Mouse (Mus musculus) lung, embryonic 15.5 days (tissue): ENCODE measurements around the gene Mertk. TPM values are rescaled to one million over a fixed set of nuclear protein-coding genes. Genes with fewer than 3 reads are reported as not detected.
"Not testable (repeated sequence)": the region's sequence is repeated elsewhere in the genome, so short reads cannot be mapped to it uniquely, and the experiment has no call there.

Source experiments
- ATAC-seq: fragments of 200-750 bp; cut with Nextera tagmentation; 2 replicates; pipeline ENCODE4 v1.8.0; 2017; ENCODE audit warnings: moderate number of reproducible peaks, borderline replicate concordance; ENCODE audit not compliant: low FRiP score, low TSS enrichment; ENCODE audit errors: extremely low read depth
- H3K27ac ChIP-seq: fragments of 300-500 bp; sonication (generic); 2 replicates; pipeline ENCODE4 v1.5.1; 2015; ENCODE audit warnings: moderate library complexity, mild to moderate bottlenecking, inconsistent platforms
- H3K27me3 ChIP-seq: fragments of 300-500 bp; sonication (generic); 2 replicates; pipeline ENCODE4 v1.6.1; 2015; ENCODE audit warnings: inconsistent platforms
- H3K36me3 ChIP-seq: fragments of 300-500 bp; sonication (generic); 2 replicates; pipeline ENCODE4 v1.6.1; 2015; ENCODE audit warnings: inconsistent platforms
- H3K4me1 ChIP-seq: fragments of 300-500 bp; sonication (generic); 2 replicates; pipeline ENCODE4 v1.6.1; 2015; ENCODE audit warnings: inconsistent platforms
- H3K4me2 ChIP-seq: fragments of 300-500 bp; sonication (generic); 2 replicates; pipeline ENCODE4 v1.6.1; 2015; ENCODE audit warnings: inconsistent platforms, mild to moderate bottlenecking, moderate library complexity
- H3K4me3 ChIP-seq: fragments of 300-500 bp; sonication (generic); 2 replicates; pipeline ENCODE4 v1.5.1; 2015; ENCODE audit warnings: mild to moderate bottlenecking, inconsistent platforms
- H3K9ac ChIP-seq: fragments of 300-500 bp; sonication (generic); 2 replicates; pipeline ENCODE4 v1.6.1; 2015; ENCODE audit warnings: inconsistent platforms
- H3K9me3 ChIP-seq: fragments of 300-500 bp; sonication (generic); 2 replicates; pipeline ENCODE4 v1.6.1; 2016; ENCODE audit warnings: inconsistent platforms
- WGBS: fragments of 180-500 bp; shearing (Covaris S2); methylation state at CpG from one replicate; pipeline ENCODE4 v1.1.7; 2015; 5-methylcytosine and 5-hydroxymethylcytosine counted together
- polyA plus RNA-seq: library from polyadenylated mRNA; unstranded; fragments of >200 nt; fragmentation: Nextera tagmentation; extraction: Ambion mirVana; gene quantifications from 2 replicates; pipeline ENCODE4 v1.2.1, GENCODE M21; 2015

Mertk gene
- polyA plus RNA-seq: 4.1 and 5.6 TPM in 2 replicates

GRCm38 (mm10) chr2:128698693-128699181 is at the start of gene Mertk:
Gene Mertk, plus strand, starts transcription at chr2:128698956.
- H3K4me1 ChIP-seq: peaks cover 11% of the 10 kb centered on the region
- H3K27ac ChIP-seq: peak within 1 kb of the TSS; percentile 91
- H3K36me3 ChIP-seq: no peaks in the 10 kb centered on the region
- H3K4me3 ChIP-seq: peak within 1 kb of the TSS; percentile 68
- peak; percentile 96 for ATAC-seq
- H3K4me2 ChIP-seq: peak within 1 kb of the TSS; percentile 91
- no peaks in the 10 kb centered on the region for H3K27me3 ChIP-seq
- peak within 1 kb of the TSS; percentile 72 for H3K9ac ChIP-seq
- no peaks in the 10 kb centered on the region for H3K9me3 ChIP-seq
- WGBS: under 1% methylated on average over 30 of the region's 30 CpGs

DNA sequence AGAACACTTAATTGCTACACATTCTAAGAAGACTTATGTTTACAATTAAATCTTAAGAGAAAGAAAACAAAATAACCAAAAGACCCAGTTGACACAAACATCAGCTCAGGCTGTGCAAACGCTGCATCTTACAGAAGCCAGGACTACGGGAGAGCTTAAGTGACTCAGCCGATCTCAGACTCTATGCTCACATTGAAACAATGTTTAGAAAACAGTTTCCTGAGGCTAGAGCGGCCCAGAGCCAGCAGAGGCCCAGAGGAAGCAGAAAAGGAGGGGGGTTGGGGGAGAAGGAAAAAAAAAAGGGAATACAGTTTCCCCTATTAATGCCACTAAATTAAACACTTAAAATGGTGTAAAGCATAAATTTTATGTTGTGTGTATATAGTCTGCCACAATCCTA is 18.1 kb upstream of the Mertk start:
- no peaks in the 10 kb centered on the region for H3K9me3 ChIP-seq
- no peak overlapping the region for H3K9ac ChIP-seq
- H3K36me3 ChIP-seq: peaks cover 55% of the 10 kb centered on the region
- 0 out of 2 replicates have a peak overlapping the region, but pooled peaks have one; percentile 29 for H3K27ac ChIP-seq
- H3K4me3 ChIP-seq: no peak overlapping the region
- WGBS: 44% methylated on average over 4 of the region's 4 CpGs
- H3K4me1 ChIP-seq: 0 out of 2 replicates have a peak, but pooled peaks cover 3% of the 10 kb centered on the region
- no peaks in the 10 kb centered on the region for H3K27me3 ChIP-seq
- peak; percentile 67; the same call in 1 of the 2 replicates for ATAC-seq
- no peak overlapping the region for H3K4me2 ChIP-seq

DNA sequence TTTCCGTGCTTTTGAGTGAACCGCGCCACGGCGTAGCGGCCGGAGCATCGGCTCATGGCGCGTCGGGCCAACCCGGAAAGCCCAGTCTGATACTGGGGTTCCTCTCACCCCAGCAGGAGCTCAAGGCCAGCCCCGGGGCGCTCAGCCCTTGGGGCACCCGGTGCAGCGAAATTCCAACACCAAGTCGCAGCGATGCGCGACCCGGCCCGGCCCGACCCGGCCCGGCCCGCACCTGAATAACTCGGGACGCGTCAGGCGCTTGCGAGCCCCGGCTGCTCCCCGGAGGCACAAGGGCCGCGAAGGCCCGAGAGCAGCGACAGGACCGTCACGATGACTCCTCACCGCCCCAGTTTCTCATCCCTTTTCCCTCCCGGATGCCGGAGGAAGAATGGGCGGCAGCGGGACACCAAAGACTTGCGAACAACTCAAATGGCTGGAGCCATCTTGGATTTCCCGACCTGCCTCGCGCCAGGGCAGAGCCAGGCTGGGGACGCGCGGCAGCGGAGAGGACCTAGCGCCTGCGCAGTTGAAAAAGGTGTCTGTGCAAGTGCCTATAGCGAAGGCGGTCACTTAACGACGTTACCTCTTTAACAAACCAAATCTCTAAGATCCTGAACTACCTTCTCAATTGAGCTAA is 11.7 kb upstream of the Mertk start, which contains the start of gene Anapc1:
Gene Anapc1 (minus strand): TSS at position 471 of the 637 bp plus-strand sequence.
- Histone ChIP-seq H3K27me3 (no peaks in the 10 kb centered on the region), H3K4me2 (peak within 1 kb of the TSS; percentile 67), H3K9me3 (no peaks in the 10 kb centered on the region), H3K4me3 (peak within 1 kb of the TSS; percentile 96), H3K4me1 (peaks cover 11% of the 10 kb centered on the region), H3K27ac (peak within 1 kb of the TSS; percentile 92), H3K9ac (peak within 1 kb of the TSS; percentile 99), H3K36me3 (peaks cover 13% of the 10 kb centered on the region)
- peak; percentile 97 for ATAC-seq
- WGBS: under 1% methylated on average over 58 of the region's 58 CpGs

- Histone ChIP-seq H3K36me3 (peaks cover 10% of the 10 kb centered on the region), H3K9me3 (no peaks in the 10 kb centered on the region), H3K9ac (peak overlapping the region; percentile 99), H3K4me2 (peak overlapping the region; percentile 67), H3K27me3 (no peaks in the 10 kb centered on the region), H3K4me3 (peak overlapping the region; percentile 96), H3K27ac (peak overlapping the region; percentile 92), H3K4me1 (peaks cover 11% of the 10 kb centered on the region)
- 46% methylated on average over 10 of the region's 10 CpGs for WGBS
- ATAC-seq: peak; percentile 78
Measured at GRCm38 (mm10) chr2:128687558-128688120, 11.1 kb upstream of the Mertk start.

DNA sequence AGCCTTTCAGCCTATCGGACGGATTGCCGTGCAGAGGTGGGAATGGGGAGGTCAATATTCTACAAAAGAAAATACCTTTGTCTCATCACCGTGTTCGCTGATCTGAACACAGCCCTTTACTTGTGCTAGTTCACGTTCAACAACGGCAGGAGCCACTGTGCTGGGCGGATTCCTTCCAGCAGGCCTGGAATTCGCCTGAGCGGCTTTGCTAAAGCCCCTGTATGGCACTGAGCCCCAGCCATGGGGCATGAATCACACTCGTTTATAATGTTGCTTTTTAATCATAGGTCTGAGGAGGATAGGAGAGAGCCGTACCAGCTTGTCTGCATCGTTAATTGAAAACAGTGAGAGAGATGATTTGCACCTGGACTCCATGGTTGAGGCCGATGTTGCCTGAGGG is 6.4 kb upstream of the Mertk start:
- H3K27ac ChIP-seq: no peak overlapping the region
- WGBS: 63% methylated on average over 14 of the region's 14 CpGs
- H3K9ac ChIP-seq: no peak overlapping the region
- H3K9me3 ChIP-seq: no peaks in the 10 kb centered on the region
- no peak overlapping the region for H3K4me2 ChIP-seq
- no peak for ATAC-seq
- H3K36me3 ChIP-seq: no peaks in the 10 kb centered on the region
- no peak overlapping the region for H3K4me3 ChIP-seq
- H3K27me3 ChIP-seq: no peaks in the 10 kb centered on the region
- H3K4me1 ChIP-seq: peaks cover under 1% of the 10 kb centered on the region

DNA sequence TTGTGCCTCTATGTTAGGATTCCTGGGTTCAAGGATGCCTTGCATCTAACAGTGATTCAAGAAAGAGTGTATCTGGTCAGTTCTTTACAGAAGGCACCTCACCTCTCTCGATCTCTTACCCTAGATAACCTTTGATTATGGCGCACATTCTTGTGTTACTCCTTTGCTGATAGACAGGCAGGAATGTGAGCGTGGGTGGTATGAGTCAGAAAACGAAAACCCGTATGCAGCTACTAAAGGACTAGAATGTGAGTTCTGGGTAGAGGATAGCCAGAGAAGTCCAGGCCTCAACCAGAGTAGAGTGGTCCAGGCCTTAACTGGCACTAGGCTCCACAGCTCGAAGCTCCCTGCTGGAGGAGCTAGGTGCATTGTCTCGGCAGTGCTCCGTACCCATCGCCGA is 6.0 kb upstream of the Mertk start:
- H3K4me1 ChIP-seq: peaks cover 5% of the 10 kb centered on the region
- 74% methylated on average over 10 of the region's 10 CpGs for WGBS
- no peaks in the 10 kb centered on the region for H3K27me3 ChIP-seq
- ATAC-seq: no peak
- H3K27ac ChIP-seq: no peak overlapping the region
- no peaks in the 10 kb centered on the region for H3K9me3 ChIP-seq
- no peak overlapping the region for H3K9ac ChIP-seq
- H3K36me3 ChIP-seq: no peaks in the 10 kb centered on the region
- H3K4me3 ChIP-seq: no peak overlapping the region
- H3K4me2 ChIP-seq: no peak overlapping the region

GRCm38 (mm10) chr2:128693236-128693635 is 5.5 kb upstream of the Mertk start:
- H3K4me3 ChIP-seq: no peak overlapping the region
- H3K27me3 ChIP-seq: no peaks in the 10 kb centered on the region
- peaks cover 7% of the 10 kb centered on the region for H3K4me1 ChIP-seq
- no peaks in the 10 kb centered on the region for H3K9me3 ChIP-seq
- no peak for ATAC-seq
- no peak overlapping the region for H3K9ac ChIP-seq
- no peaks in the 10 kb centered on the region for H3K36me3 ChIP-seq
- 54% methylated on average over 4 of the region's 4 CpGs for WGBS
- H3K27ac ChIP-seq: no peak overlapping the region
- no peak overlapping the region for H3K4me2 ChIP-seq

GRCm38 (mm10) chr2:128693828-128694227 is 4.9 kb upstream of the Mertk start:
- H3K4me2 ChIP-seq, ATAC-seq, H3K27me3 ChIP-seq, H3K9ac ChIP-seq, H3K4me3 ChIP-seq, H3K36me3 ChIP-seq, H3K9me3 ChIP-seq, H3K4me1 ChIP-seq, H3K27ac ChIP-seq: not testable (repeated sequence)
- WGBS: 81% methylated on average over 3 of the region's 3 CpGs

DNA sequence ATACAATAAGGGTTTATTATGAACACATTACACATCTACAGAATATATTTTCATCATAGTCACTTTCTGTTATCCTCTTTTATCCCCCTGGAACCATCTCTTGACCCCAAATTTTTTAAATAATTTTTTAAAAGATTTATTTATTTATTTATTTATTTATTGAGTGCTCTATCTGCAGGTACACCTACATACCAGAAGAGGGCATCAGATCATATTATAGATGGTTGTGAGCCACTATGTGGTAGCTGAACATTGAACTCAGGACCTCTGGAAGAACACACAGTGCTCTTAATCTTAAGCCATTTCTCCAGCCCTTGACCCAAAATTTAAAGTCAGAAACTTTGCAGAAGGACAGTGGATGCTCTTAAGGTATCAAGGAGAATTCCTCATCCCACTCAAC is 4.2 kb upstream of the Mertk start:
- no peak overlapping the region for H3K4me2 ChIP-seq
- H3K27ac ChIP-seq: no peak overlapping the region
- H3K27me3 ChIP-seq: no peaks in the 10 kb centered on the region
- peaks cover 10% of the 10 kb centered on the region for H3K4me1 ChIP-seq
- H3K9me3 ChIP-seq: no peaks in the 10 kb centered on the region
- H3K36me3 ChIP-seq: no peaks in the 10 kb centered on the region
- H3K9ac ChIP-seq: no peak overlapping the region
- ATAC-seq: no peak
- H3K4me3 ChIP-seq: no peak overlapping the region

GRCm38 (mm10) chr2:128696426-128696825 is 2.3 kb upstream of the Mertk start:
- Histone ChIP-seq H3K36me3 (no peaks in the 10 kb centered on the region), H3K4me1 (peaks cover 11% of the 10 kb centered on the region), H3K9me3 (no peaks in the 10 kb centered on the region), H3K27me3 (no peaks in the 10 kb centered on the region), H3K9ac (no peak overlapping the region), H3K27ac (no peak overlapping the region), H3K4me3 (no peak overlapping the region), H3K4me2 (no peak overlapping the region)
- no peak for ATAC-seq
- 57% methylated on average over 3 of the region's 3 CpGs for WGBS

DNA sequence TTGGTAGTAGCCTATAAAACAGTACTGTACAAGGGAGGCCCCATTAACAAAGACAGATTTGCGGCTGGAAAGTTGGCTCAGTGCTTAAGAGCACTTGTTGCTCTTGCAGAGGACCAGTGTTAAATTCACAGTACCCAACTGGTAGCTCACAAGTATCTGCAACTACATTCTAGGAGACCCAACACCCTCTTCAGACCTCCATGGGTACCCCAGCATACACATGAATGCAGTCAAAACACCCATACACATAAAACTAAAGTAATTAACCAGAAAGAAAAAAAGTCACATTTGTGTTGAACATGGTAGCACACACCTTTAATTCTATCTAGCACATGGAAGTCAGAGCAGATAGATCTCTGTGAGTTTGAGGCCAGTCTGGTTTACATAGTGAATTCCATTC is 1.7 kb upstream of the Mertk start:
- no peak for ATAC-seq
- Histone ChIP-seq H3K27ac (no peak overlapping the region), H3K9ac (no peak overlapping the region), H3K9me3 (no peaks in the 10 kb centered on the region), H3K4me3 (no peak overlapping the region), H3K4me2 (no peak overlapping the region), H3K27me3 (no peaks in the 10 kb centered on the region), H3K36me3 (no peaks in the 10 kb centered on the region), H3K4me1 (peaks cover 11% of the 10 kb centered on the region)
- WGBS: 78% methylated on average over 1 of the region's 1 CpGs

- WGBS: 52% methylated on average over 5 of the region's 5 CpGs
- Histone ChIP-seq H3K4me1 (peaks cover 11% of the 10 kb centered on the region), H3K4me2 (peak overlapping the region; percentile 91), H3K36me3 (no peaks in the 10 kb centered on the region), H3K9ac (0 out of 2 replicates have a peak overlapping the region, but pooled peaks have one; percentile 9), H3K4me3 (peak overlapping the region; percentile 68), H3K27me3 (no peaks in the 10 kb centered on the region), H3K27ac (no peak overlapping the region; the same call in 1 of the 2 replicates), H3K9me3 (no peaks in the 10 kb centered on the region)
- ATAC-seq: no peak
Measured at GRCm38 (mm10) chr2:128697566-128697965, 1.2 kb upstream of the Mertk start.
